Mouse (Mus musculus): ENCODE measurements around the gene Gna13.

The Gna13 gene

GRCm38 (mm10) chr11:109349652-109350316 is 12.8 kb upstream of the Gna13 start:
- no peak for DNase-seq (ENCODE audit: low read depth in 2 of 2, low spot score in 2 of 2)

DNA sequence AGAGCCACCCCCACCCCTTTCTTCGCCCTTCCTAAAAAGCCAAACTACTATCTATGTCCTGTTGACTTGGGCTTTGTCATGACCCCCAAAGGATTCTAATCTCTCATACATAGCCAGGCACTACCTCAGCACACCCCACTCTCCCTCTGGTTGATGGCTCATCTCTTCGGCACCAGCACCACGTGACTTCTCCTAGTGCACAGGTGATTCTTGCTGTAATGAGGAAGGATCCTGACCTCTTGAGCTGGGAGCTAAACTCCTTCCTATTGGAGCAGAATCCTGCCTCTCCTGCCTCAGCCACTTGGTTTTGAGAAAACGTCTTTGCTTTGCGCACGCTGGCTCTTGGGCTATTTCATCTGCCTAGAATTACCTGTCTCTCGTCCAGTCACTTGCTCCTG is 12.3 kb upstream of the Gna13 start:
- no peak for DNase-seq (ENCODE audit: low read depth in 2 of 2, low spot score in 2 of 2)

- DNase-seq (ENCODE audit: low read depth in 2 of 2, low spot score in 2 of 2), result no peak
Observed at GRCm38 (mm10) chr11:109351489-109351888, 11.1 kb upstream of the Gna13 start.

DNA sequence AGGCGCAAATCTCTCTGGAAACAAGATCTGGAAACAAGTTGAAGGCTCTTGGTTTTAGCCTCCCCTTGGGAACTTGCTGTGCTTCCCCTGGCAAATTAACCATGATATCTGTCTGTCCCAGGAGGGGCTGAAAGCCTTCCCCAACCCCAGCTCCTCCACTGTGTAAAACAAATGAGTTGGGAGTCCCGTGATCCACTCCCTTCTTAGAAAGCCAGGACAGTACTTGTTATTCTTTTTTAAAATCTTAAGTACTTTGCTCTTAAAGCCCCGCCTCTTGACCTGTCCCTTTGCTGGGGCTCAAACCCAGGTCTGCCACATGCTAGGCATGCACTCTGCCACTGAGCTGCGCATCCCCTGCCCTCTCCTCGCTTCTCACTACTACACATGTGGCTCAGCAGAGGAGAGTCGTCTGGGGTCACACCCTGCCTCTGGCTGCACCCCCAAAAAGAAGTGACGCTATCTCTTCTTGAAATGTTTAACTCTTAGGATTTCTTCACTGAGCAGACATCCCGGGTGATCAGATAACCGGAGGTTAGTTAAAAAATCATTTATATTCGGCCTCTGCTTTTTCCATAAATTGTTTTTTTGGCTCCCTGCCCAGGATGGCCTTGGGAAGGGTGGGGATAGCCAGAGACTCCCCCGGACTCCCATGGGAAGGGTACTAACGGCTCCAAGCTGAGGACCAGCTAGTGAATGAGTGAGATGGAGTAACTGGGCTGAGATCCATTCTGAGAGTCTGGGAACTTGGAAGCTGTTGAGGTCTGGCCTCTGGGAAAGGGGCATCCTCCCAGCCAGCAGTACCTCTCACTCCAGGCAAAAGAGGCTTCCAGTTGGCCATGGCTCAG is 9.0 kb upstream of the Gna13 start:
- no peak for DNase-seq (ENCODE audit: low read depth in 2 of 2, low spot score in 2 of 2)

- no peak for DNase-seq (ENCODE audit: low read depth in 2 of 2, low spot score in 2 of 2)
Observed at GRCm38 (mm10) chr11:109354236-109354613, 8.4 kb upstream of the Gna13 start.

GRCm38 (mm10) chr11:109355771-109356388 is 6.8 kb upstream of the Gna13 start:
- no peak for DNase-seq (ENCODE audit: low read depth in 2 of 2, low spot score in 2 of 2)

DNA sequence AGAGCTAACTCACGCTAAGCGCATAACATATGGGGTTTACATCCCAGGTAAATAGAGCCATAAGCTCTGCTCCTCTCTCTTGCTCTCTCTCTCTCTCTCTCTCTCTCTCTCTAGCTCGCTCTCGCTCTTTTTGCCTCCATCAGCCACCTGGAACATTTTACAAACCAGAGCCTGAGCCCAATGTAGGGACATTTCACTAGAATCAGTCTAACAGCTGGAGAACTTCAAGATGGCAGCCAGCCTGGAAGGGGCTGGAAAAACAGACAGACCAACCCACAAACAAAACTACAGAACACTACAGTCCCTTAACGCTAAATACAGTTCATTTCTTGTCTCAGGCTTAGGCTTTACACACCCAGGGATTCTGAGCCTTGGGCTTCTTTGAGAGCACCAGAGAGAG is 5.5 kb upstream of the Gna13 start:
- no peak for DNase-seq (ENCODE audit: low read depth in 2 of 2, low spot score in 2 of 2)

- no peak for DNase-seq (ENCODE audit: low read depth in 2 of 2, low spot score in 2 of 2)
Observed at GRCm38 (mm10) chr11:109358549-109358948, 4.1 kb upstream of the Gna13 start.

DNA sequence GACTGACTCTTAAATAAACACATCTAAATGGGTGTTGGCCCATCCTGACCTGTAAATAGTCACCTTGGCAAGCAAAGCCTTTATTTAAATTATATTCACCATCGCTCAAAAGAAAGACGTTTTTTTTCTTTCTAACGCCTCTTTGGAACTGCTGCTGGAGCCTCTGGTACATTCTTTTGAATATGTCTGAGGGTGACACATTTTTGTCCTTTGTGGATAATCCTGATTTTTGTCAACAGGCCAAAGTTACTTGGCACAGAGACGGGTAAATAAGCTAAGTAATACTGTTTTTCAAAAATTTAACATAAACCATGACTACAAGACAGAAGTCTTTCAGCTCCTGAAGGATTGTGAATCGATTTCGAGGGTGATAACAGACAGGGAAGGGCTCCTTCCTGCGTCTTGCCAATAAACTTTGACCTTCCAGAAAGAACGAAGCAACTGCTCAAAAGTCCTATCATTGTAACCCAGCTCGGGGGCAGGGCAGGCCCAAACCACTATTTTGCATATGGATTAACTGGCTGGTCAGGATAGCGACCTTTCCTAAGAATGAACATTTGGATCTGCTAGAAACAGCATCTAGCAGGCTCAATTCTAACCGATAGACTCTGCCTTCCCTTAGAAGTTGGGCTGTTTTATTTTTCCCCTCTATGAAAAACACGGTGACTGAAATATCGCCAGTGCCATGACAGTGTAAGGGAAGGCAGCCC is 3.4 kb upstream of the Gna13 start:
- DNase-seq (ENCODE audit: low read depth in 2 of 2, low spot score in 2 of 2), result no peak

GRCm38 (mm10) chr11:109360102-109360501 is 2.5 kb upstream of the Gna13 start:
- no peak for DNase-seq (ENCODE audit: low read depth in 2 of 2, low spot score in 2 of 2)

DNA sequence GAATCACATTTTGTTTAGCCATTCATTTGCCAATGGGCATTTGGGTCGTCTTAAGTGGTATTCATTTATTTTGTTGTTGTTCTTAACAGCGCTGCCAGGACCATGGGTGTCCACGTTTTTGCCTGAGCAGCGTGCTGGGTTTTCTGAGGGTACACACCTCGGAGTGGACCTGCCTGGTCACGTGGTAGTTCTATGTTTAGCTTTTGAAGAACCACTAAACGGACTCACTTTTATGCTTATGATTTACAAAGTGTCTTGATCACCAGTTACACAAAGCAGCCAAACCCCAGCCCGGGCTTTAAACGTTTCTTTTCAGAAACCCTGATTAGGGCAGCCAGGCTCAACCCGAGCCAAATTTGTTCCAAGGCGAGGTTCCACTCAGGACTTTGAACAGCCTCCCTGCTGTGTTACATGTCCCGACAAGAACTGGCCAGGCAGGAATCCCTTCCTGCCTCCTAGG is 2.0 kb upstream of the Gna13 start:
- DNase-seq (ENCODE audit: low read depth in 2 of 2, low spot score in 2 of 2), result no peak

GRCm38 (mm10) chr11:109361241-109361630 is 1.4 kb upstream of the Gna13 start:
- DNase-seq (ENCODE audit: low read depth in 2 of 2, low spot score in 2 of 2), result no peak

- peak; percentile 36 to 43 for DNase-seq (ENCODE audit: low read depth in 2 of 2, low spot score in 2 of 2)
Observed at GRCm38 (mm10) chr11:109361631-109362462, 784 bp upstream of the Gna13 start.

- DNase-seq (ENCODE audit: low read depth in 2 of 2, low spot score in 2 of 2), result peak in 1 of 2 experiments; percentile 38
Observed at GRCm38 (mm10) chr11:109363191-109364133, 831 bp downstream of the Gna13 start.

GRCm38 (mm10) chr11:109364337-109364736 is 1.7 kb downstream of the Gna13 start:
- DNase-seq (ENCODE audit: low read depth in 2 of 2, low spot score in 2 of 2), result no peak

DNA sequence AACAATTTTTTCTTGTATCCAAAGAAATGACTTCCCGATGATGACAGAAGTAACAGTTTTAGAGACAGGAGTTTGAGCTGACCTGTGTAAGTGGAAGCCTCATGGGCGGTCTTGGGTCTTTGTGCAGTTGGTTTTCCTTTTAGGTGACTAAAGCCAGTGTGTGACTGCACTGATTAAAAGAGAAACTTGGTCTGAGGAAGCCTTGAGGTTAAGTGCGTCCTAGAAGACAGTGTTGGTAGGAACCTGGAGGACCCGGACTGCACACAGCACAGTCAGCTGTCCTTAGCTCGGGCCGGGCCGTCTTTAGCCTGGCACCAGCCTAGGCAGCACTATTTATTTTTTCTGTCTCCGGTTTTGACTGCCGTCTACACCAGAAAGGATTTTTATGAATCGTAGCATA is 2.2 kb downstream of the Gna13 start:
- DNase-seq (ENCODE audit: low read depth in 2 of 2, low spot score in 2 of 2), result no peak

DNA sequence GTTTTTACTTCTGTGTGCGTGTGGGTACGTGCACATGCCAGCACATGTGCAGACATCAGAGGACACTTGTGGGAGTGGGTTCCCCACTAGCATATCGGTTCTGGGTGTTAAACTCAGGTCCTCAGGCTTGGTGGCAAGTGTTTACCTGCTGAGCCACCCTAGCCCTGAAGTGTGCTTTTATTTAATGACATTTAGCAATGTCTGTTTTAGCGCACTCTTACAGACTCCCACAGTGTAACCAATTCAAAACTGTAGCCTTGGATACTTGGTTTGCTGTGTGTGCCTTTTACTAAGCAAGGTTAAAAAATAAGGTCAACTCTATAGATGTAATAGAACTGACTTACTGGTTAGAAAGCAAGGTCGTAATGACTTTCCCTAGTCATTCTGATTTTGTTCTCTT is 3.2 kb downstream of the Gna13 start:
- no peak for DNase-seq (ENCODE audit: low read depth in 2 of 2, low spot score in 2 of 2)

DNA sequence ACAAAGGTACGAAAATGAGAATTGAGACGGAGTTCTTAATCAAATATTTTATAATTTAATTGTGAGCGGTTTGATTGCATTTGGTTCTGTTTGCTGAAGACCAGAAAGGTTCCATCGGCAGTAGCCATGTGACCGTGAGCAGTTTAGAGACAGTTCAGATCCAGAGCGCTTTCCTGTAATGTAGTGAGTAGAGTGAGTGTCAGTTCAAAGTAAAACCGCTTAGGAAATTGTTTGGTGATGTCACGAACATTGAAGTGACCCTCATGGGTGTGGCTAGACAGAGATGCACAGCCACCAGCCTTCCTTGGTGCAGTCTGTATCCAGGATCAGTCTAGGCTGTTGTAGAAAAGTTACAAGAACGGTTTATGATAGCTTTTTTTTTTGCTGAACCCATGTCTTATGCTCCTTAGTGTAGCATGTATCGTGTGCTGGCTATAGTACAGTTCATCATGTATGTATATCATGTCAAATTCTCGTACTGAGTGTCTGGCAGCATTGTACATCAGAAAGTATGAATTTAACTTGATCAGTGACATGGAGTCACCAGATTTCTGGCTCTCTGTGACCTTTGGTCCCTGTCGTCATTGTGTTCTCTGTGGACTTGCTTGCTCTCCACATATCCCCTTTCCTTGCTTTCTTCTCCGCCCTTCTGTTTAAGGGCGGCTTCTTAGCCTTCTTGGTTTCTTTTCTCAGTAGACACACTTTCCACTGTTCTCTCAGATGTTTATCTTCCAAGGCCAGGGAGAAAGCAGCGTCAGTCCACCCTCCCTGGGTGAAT is 4.4 kb downstream of the Gna13 start:
- no peak for DNase-seq (ENCODE audit: low read depth in 2 of 2, low spot score in 2 of 2)
